Mouse (Mus musculus): ENCODE measurements at regions not wholly inside any gene's neighbourhood (a gene's known extent, or its start where the extent isn't known, plus 50 kb on each side); places are given as distances from the start of the nearest gene placed in this dataset.

DNA sequence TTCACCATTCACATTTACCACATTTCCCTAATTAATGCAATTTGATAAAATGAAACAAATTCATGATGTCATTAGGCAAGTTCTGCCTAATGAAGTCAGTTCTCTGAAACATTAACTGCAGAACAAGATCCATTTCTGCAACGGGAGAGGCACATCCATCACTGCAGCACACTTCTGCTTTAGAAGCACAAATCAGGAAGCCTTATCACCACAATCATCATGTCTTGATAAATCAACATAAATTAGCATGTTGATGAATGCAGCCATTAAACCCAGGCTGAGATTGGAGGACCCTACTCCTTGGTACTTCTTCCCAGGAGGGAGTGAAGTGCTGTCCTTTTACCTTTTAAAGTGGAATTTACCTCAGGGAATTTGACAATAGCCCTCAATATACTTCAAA is 1195.4 kb downstream of the Defb40 start:
- peak; percentile 23 for DNase-seq (ENCODE audit: low read depth, low spot score)

GRCm38 (mm10) chr8:17781559-17782283 is 1196.3 kb downstream of the Defb40 start:
- no peak for DNase-seq (ENCODE audit: low read depth, low spot score)

GRCm38 (mm10) chr8:17775411-17775810 is 1202.6 kb downstream of the Defb40 start:
- no peak for DNase-seq (ENCODE audit: low read depth, low spot score)

GRCm38 (mm10) chr8:17773311-17773710 is 1204.7 kb downstream of the Defb40 start:
- peak; percentile 33 for DNase-seq (ENCODE audit: low read depth, low spot score)

- no peak for DNase-seq (ENCODE audit: low read depth, low spot score)
Measured at GRCm38 (mm10) chr8:17767441-17768007, 1210.5 kb downstream of the Defb40 start.

- DNase-seq (ENCODE audit: low read depth, low spot score), result no peak
Measured at GRCm38 (mm10) chr8:17724672-17725071, 1253.4 kb downstream of the Defb40 start.

DNA sequence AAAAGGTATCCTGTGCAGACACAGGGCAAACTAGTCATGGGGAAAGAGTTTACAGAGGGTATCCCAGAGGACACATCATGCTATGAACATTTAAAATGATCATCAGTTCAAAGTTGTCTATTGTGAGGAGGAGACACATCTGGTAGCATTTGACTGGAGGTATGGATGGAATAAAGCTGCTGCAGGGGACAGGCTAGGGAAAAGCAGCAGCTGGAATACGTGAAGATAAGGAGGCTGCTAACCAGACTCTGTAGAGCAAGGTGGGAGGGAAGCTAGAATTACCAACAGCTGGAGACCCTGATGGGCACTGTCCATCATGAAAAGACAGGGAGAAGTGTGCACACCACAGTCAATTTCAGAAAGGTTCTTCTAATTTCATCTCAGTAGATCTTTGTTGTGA is 1268.9 kb downstream of the Defb40 start:
- no peak for DNase-seq (ENCODE audit: low read depth, low spot score)

DNA sequence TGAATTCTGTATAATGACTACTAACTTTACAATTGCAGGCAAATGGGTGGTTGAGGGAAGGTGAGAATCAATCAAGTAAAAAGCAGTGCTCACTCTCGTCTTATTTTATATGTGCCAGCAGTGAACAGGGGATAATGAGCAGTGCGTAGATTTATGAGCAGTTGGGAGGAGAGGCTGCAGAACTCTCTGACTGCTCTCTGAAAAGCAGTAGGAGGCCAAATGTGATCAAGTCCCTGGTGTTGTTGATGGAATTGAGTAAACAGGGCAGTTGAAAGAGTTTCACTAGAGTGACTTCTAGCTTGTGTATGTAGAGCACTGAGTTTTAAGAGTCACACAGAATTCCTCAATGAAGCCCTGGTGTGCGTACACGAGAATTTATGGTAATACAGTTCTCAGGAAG is 1269.6 kb downstream of the Defb40 start:
- DNase-seq (ENCODE audit: low read depth, low spot score), result no peak

DNA sequence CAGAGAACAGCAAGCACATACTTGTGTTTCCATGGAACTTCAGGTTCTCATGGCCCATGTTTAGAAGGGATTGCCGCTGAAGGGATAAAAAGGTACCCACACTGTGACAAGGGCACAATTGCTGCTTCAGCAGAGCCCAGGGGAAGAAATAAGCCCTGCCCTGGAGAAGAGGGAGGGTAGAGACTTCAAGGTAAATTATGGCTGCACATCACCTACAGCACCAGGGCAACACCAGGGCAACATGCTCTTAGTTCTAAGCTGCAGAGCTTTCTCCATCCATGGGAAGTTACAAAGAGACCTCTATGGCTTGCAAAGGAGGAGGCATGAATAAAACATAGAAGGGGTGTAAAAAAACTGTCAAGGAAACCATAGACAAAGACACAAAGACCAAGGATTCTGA is 1273.8 kb downstream of the Defb40 start:
- DNase-seq (ENCODE audit: low read depth, low spot score), result no peak

DNA sequence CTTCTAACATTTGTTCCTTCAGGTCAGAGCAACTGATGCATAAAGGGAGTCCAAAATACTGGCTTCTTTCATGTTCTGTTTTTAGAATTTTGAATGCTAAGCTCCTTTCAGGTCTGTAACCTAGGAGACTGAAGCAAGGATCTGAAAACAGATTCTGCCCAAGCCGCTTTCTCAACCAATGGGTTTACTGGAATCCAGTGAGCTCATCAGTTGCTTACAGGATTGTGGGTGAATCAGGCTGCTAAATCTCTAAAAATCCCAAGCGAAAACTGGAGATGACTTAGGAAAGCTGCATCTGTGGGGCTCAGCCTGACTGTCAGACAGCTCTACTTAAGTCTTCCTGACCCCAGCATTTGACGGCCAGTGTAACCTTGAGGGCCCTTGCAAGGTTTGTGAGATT is 1277.7 kb downstream of the Defb40 start:
- no peak for DNase-seq (ENCODE audit: low read depth, low spot score)

GRCm38 (mm10) chr8:17690074-17690848 is 1287.8 kb downstream of the Defb40 start:
- DNase-seq (ENCODE audit: low read depth, low spot score), result no peak

DNA sequence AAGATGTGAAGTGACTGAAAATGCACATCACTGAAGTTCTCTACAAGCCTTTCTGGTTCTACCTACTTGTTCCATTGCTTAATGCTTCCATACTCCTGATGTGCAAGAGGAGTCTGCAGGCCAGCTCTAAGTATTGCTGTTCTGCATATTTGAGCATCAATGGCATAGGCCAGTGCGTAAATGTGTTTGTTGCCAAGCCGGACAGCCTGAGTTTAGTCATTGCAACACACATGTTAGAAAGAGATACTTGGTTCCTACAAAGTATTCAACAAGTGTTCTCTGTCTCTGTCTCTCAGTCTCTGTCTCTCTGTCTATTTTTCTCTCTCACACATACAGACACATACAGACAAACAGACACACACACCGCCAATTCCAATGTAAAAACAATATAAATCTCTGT is 1288.4 kb downstream of the Defb40 start:
- no peak for DNase-seq (ENCODE audit: low read depth, low spot score)

- DNase-seq (ENCODE audit: low read depth, low spot score), result no peak
Measured at GRCm38 (mm10) chr8:17687084-17687483, 1291.0 kb downstream of the Defb40 start.

GRCm38 (mm10) chr8:17664371-17665141 is 1313.5 kb downstream of the Defb40 start:
- no peak for DNase-seq (ENCODE audit: low read depth, low spot score)

DNA sequence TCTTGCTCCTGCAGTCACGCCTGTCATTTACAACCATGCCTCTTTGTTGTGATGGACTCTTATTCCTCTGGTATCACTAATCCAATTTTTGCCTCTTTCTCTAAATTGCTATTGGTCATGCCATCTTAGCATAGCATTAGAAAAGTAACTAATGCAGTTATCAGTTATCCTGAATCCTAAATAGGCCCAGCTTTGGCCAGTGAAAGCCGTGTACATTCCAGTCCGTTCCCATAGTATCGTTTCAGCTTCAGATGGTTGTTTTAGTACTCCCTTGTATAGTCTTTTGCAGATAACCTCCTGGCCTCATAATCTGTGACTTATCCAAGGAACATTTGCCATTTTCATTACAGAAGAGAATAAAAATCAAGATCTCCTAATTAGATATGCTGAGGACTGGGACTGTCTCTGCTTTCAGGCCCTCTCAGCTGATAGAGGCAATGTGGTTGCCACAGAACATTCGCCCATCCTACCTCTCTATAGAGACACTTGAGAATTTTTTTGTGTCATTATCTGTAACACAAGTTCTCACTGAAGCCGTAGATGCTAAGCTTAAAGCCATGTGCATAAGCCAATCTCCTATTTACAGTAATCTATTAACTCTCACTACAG is 1318.2 kb downstream of the Defb40 start:
- no peak for DNase-seq (ENCODE audit: low read depth, low spot score)

DNA sequence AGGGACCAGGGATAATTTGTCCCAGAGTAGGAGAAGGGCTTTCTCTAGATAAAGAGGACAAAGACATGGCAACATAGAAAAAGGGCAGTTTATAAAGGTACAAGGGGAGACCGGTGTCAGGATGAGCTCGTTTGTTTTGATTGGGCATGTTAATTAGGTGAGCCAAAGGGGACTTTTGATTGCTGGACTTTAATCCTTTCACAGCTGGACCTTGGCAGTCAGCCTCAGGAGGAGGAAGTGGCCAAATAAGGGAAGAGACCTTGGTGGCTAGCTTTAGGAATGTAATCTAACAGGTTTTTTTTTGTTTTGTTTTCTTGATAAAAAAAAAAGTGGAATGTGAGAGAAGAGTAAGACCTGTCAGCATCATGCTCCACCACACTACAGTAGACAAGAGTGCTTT is 1324.3 kb downstream of the Defb40 start:
- DNase-seq (ENCODE audit: low read depth, low spot score), result no peak

GRCm38 (mm10) chr8:17647559-17647958 is 1330.5 kb downstream of the Defb40 start:
- DNase-seq (ENCODE audit: low read depth, low spot score), result no peak

DNA sequence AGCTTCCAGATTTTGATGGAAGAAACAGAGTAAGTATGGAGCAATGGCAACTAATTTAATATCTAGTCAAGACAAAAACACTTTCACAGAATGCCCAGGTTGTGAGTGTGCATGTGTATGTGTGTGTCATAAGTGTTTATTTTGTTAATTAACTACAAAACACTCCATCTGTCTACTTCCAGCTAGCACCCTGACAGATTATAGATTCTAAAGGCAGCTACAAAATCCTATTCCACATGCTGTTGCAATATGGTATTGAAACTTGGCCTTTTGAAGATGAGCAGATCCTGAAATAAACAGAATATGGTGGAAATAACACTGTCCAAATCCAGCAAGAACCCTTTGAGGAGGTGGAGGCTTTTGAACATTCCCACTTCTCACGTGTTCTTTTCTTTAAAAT is 1356.9 kb downstream of the Defb40 start:
- no peak for DNase-seq (ENCODE audit: low read depth, low spot score)

DNA sequence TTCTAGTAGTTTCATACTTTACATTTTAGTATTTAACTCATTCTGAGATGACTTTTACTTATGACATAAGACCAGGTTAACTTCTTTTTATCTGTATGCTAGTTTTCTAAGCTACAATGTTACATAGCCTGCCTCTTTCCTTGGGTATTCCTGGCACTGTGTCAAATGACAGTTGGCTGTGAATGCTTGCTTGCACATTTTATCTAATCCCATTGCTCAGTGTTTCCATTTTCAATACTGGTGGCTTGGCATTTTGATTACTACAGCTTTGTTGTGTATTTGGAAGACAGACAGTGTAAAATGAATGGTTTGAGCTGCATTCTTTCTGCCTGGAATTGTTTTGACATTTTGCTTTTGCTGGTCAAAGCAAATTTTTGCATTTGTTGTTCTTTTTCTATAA is 1359.2 kb downstream of the Defb40 start:
- DNase-seq (ENCODE audit: low read depth, low spot score), result no peak

- DNase-seq (ENCODE audit: low read depth, low spot score), result no peak
Measured at GRCm38 (mm10) chr8:17618147-17618546, 1359.9 kb downstream of the Defb40 start.

DNA sequence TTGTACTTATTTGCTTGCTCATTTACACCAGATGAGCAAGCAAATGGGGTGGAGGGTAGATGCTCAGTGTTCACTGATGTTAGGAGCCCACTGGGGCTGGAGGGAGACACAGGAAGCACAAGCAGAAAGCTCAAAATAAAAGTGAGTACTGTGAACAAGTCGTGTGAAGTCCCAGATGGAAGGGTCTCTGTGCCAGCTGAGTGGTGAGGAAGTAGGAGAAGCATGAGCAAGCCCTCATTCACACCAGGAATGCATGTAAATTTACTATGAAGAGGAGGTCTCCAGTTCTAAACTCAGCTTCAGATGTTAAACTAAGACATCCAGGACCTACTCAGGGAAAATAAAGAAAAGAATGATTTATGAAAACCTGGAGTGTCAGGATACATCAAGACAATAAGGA is 1375.2 kb downstream of the Defb40 start:
- DNase-seq (ENCODE audit: low read depth, low spot score), result no peak

- no peak for DNase-seq (ENCODE audit: low read depth, low spot score)
Measured at GRCm38 (mm10) chr8:17598736-17599135, 1379.3 kb downstream of the Defb40 start.

Data from ZHBTc4 (cell line).